Mouse (Mus musculus) embryonic stem cell, embryonic (primary cell): Measurements from ENCODE around the gene Map4k5.

Experiments used
- CTCF ChIA-PET, 4 experiments: fragments of 300-600 bp in 2 of 4; fragments of 350-600 bp in 2 of 4; sonication (Branson Sonifier 250); formaldehyde crosslinking; loops; one replicate each; lab custom pipeline; 2022; ENCODE audit warnings: inconsistent platforms in 2 of 4; lab: Charles Lee
- POLR2A ChIA-PET, 4 experiments: fragments of 300-600 bp in 2 of 4; fragments of 350-600 bp in 2 of 4; sonication (Branson Sonifier 250); formaldehyde crosslinking; loops; one replicate each; lab custom pipeline; 2022; ENCODE audit warnings: antibody characterized with exemption in 4 of 4, inconsistent platforms in 1 of 4; lab: Charles Lee

Map4k5 gene

GRCm38 (mm10) chr12:69781935-69782650 is 110.9 kb downstream of the Map4k5 start:
- POLR2A ChIA-PET, result interaction anchor here in 1 of 4 experiments (0.6 to 1.2 kb wide), 3 partner anchors 10 to 89 kb away, joined by 3 to 4 read pairs (median 4); no protein-coding TSS in a partner anchor
- CTCF ChIA-PET, result interaction anchor here in 2 of 4 experiments (0.6 to 1.3 kb wide), 2 partner anchors 8 to 25 kb away, joined by 3 read pairs; no protein-coding TSS in a partner anchor

- CTCF ChIA-PET, result interaction anchor here in 2 of 4 experiments (0.6 to 1.3 kb wide), 2 partner anchors 23 to 24 kb away, joined by 3 read pairs; no protein-coding TSS in a partner anchor
Observed at GRCm38 (mm10) chr12:69781480-69781879, 111.5 kb downstream of the Map4k5 start.

GRCm38 (mm10) chr12:69777957-69778356 is 115.0 kb downstream of the Map4k5 start:
- ChIA-PET POLR2A (no interaction called here), CTCF (no interaction called here)

More at GRCm38 (mm10) chr12:69781480-69781879, 111.5 kb downstream of the Map4k5 start:
- POLR2A ChIA-PET, result interaction anchor here in 1 of 4 experiments (0.6 to 1.2 kb wide), 2 partner anchors 11 to 90 kb away, joined by 3 to 4 read pairs; no protein-coding TSS in a partner anchor

- POLR2A ChIA-PET, result interaction anchor here in 1 of 4 experiments (0.6 to 1.2 kb wide), 2 partner anchors 30 to 51 kb away, joined by 3 to 6 read pairs; no protein-coding TSS in a partner anchor
- CTCF ChIA-PET, result no interaction called here
Observed at GRCm38 (mm10) chr12:69777341-69777730, 115.7 kb downstream of the Map4k5 start.

- ChIA-PET POLR2A (interaction anchor here in 1 of 4 experiments (0.6 to 1.2 kb wide), 2 partner anchors 29 to 50 kb away, joined by 3 to 6 read pairs; no protein-coding TSS in a partner anchor), CTCF (no interaction called here)
Observed at GRCm38 (mm10) chr12:69776607-69777340, 116.2 kb downstream of the Map4k5 start.

- ChIA-PET CTCF (no interaction called here), POLR2A (interaction anchor here in 1 of 4 experiments (0.7 kb wide), 1 partner anchor 11 kb away, joined by 3 read pairs; no protein-coding TSS in a partner anchor)
Observed at GRCm38 (mm10) chr12:69768841-69769240, 124.2 kb downstream of the Map4k5 start.

- ChIA-PET POLR2A (interaction anchor here in 1 of 4 experiments (0.6 kb wide), 3 partner anchors 44 to 1334 kb away, joined by 3 to 4 read pairs (median 4); no protein-coding TSS in a partner anchor), CTCF (no interaction called here)
Observed at GRCm38 (mm10) chr12:69767476-69768258, 125.3 kb downstream of the Map4k5 start.

GRCm38 (mm10) chr12:69766185-69766904 is 126.7 kb downstream of the Map4k5 start:
- CTCF ChIA-PET, result no interaction called here
- POLR2A ChIA-PET, result interaction anchor here in 1 of 4 experiments (0.6 kb wide), 1 partner anchor 266 kb away, joined by 4 read pairs; no protein-coding TSS in a partner anchor

- ChIA-PET CTCF (no interaction called here), POLR2A (no interaction called here)
Observed at GRCm38 (mm10) chr12:69765543-69765942, 127.5 kb downstream of the Map4k5 start.

- POLR2A ChIA-PET, result interaction anchor here in 2 of 4 experiments (0.6 to 1.5 kb wide), 2 partner anchors 132 to 273 kb away, joined by 3 read pairs; no protein-coding TSS in a partner anchor
- CTCF ChIA-PET, result interaction anchor here in 2 of 4 experiments (0.8 to 1.1 kb wide), 2 partner anchors 131 to 132 kb away, joined by 3 to 8 read pairs; partner anchors contain the start of genes Atl1 (in 1 of the 2) and Map4k5 (in 1 of the 2)
Observed at GRCm38 (mm10) chr12:69761603-69762002, 131.4 kb downstream of the Map4k5 start.

GRCm38 (mm10) chr12:69760743-69761406 is 132.1 kb downstream of the Map4k5 start:
- ChIA-PET POLR2A (interaction anchor here in 2 of 4 experiments (0.6 to 1.5 kb wide), 2 partner anchors 133 to 274 kb away, joined by 3 read pairs; no protein-coding TSS in a partner anchor), CTCF (no interaction called here)

- ChIA-PET POLR2A (no interaction called here), CTCF (interaction anchor here in 1 of 4 experiments (0.7 kb wide), 1 partner anchor 1154 kb away, joined by 3 read pairs; no protein-coding TSS in a partner anchor)
Observed at GRCm38 (mm10) chr12:69760014-69760413, 133.0 kb downstream of the Map4k5 start.

- ChIA-PET CTCF (interaction anchor here in 2 of 4 experiments (0.6 to 2.2 kb wide), 3 partner anchors 22 to 179 kb away, joined by 3 to 23 read pairs (median 3); partner anchors contain the start of genes Atl1 (in 1 of the 2) and Map4k5 (in 1 of the 2)), POLR2A (interaction anchor here in 3 of 4 experiments (0.6 to 3.3 kb wide), 15 partner anchors 10 to 1709 kb away, joined by 3 to 18 read pairs (median 4); partner anchors contain the start of genes Atp5s (in 2 of the 3), L2hgdh (in 2 of the 3) and Cdkl1 (in 1 of the 3))
Observed at GRCm38 (mm10) chr12:69759267-69759885, 133.6 kb downstream of the Map4k5 start.

GRCm38 (mm10) chr12:69758221-69759185 is 134.5 kb downstream of the Map4k5 start:
- ChIA-PET CTCF (interaction anchor here in 3 of 4 experiments (0.6 to 2.2 kb wide), 18 partner anchors 23 to 476 kb away, joined by 3 to 23 read pairs (median 3); partner anchors contain the start of genes Atl1 (in 2 of the 3), Map4k5 (in 2 of the 3) and Cdkl1 (in 1 of the 3)), POLR2A (interaction anchor here (0.6 to 3.3 kb wide), 29 partner anchors 10 to 1710 kb away, joined by 3 to 18 read pairs (median 4); partner anchors contain the start of genes Map4k5 (in 3 of the 4), Atl1 (in 2 of the 4), Atp5s (in 2 of the 4) and L2hgdh (in 2 of the 4))
